Mouse (Mus musculus): ENCODE results near the gene Fmnl2. TPM values are rescaled to one million over a fixed set of nuclear protein-coding genes. Genes with fewer than 3 reads are reported as not detected.

Fmnl2 gene
- polyA plus RNA-seq, 1 experiment from 2014 or later = 1.8 TPM

DNA sequence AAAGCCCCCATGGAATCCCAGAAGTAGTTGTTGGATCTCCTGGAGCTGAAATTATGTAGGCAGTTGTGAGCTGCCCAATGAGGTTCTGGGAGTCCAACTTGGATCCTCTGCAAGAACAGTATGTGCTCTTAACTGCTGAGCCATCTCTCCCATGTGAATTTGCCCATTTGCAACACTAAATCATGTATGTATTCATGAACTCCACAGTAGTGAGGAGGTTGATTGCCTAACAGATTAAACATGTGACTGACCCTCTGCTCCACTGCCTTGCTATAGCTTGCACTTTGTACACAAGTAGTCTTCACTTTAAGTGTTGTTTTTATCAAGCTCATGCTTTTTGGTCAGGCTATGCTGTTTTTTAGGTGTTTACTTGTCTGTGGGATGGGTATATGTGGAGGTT is 17.1 kb downstream of the Fmnl2 start:
- Histone ChIP-seq H3K9me3 (ENCODE audit: control insufficient read depth, low read length) (no peaks in the 10 kb centered on the region), H3K4me1 (ENCODE audit: control insufficient read depth, insufficient read depth, low read length) (peaks cover 6% of the 10 kb centered on the region; the same call in 1 of the 2 replicates), H3K27me3 (replicated peaks; ENCODE audit: control insufficient read depth, insufficient read depth, low read length) (no peaks in the 10 kb centered on the region), H3K36me3 (ENCODE audit: control insufficient read depth, insufficient read depth, low read length) (no peaks in the 10 kb centered on the region), H3K9ac (ENCODE audit: low read depth, low read length) (no peak overlapping the region), H3K4me3 (ENCODE audit: low read length) (no peak overlapping the region), H3K4me2 (ENCODE audit: low read depth, low read length) (no peak overlapping the region), H3K27ac (ENCODE audit: low read length) (no peak overlapping the region)
- no peak for ATAC-seq

DNA sequence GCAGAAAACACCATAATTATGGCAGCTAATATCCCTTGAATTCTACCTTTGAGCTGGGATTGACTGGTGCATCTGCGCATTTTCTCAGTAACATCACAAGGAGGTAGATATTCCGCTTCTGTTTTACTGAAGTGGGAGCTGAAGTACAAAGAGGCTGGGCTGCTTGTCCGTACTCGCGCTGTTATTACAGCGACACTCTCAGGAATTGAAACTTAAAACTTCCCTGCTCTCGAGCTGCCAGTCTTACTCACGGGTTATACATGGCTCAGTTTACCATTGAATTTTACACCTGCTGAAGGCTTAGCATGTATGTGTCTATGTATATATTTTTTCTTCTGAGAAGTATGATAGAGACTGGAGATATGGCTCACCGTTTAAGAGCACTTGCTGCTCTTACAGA is 18.1 kb downstream of the Fmnl2 start:
- no peaks in the 10 kb centered on the region for H3K9me3 ChIP-seq (ENCODE audit: control insufficient read depth, low read length)
- H3K4me2 ChIP-seq (ENCODE audit: low read depth, low read length) = no peak overlapping the region
- H3K4me1 ChIP-seq (ENCODE audit: control insufficient read depth, insufficient read depth, low read length) = peaks cover 6% of the 10 kb centered on the region; the same call in 1 of the 2 replicates
- H3K36me3 ChIP-seq (ENCODE audit: control insufficient read depth, insufficient read depth, low read length) = no peaks in the 10 kb centered on the region
- H3K9ac ChIP-seq (ENCODE audit: low read depth, low read length) = no peak overlapping the region
- H3K27ac ChIP-seq (ENCODE audit: low read length) = no peak overlapping the region
- H3K4me3 ChIP-seq (ENCODE audit: low read length) = no peak overlapping the region
- WGBS = 89% methylated on average over 9 of the region's 9 CpGs
- ATAC-seq = no peak
- no peaks in the 10 kb centered on the region for H3K27me3 ChIP-seq (replicated peaks; ENCODE audit: control insufficient read depth, insufficient read depth, low read length)

DNA sequence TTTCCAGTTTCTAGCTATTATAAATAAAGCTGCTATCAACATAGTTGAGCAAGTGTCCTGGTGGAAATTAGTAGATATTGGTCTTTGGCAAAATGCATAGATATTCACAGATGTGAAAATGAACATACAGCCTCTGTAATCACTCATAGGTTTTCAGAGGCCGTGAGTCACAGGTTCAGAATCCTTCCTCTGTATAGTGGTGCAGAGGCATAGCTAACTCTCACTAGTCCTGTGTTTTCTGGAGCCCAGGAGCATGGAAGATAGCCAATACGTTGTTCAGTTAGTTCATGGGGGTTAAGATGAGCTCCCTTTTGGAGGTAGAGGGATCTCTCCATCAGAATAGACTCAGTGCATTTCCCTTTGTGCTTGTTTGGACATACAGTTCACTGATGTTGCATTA is 25.7 kb downstream of the Fmnl2 start:
- Histone ChIP-seq H3K27me3 (replicated peaks; ENCODE audit: control insufficient read depth, insufficient read depth, low read length) (no peaks in the 10 kb centered on the region), H3K27ac (ENCODE audit: low read length) (no peak overlapping the region), H3K4me2 (ENCODE audit: low read depth, low read length) (no peak overlapping the region), H3K4me3 (ENCODE audit: low read length) (no peak overlapping the region), H3K9me3 (ENCODE audit: control insufficient read depth, low read length) (no peaks in the 10 kb centered on the region), H3K4me1 (ENCODE audit: control insufficient read depth, insufficient read depth, low read length) (peaks cover 4% of the 10 kb centered on the region; the same call in 1 of the 2 replicates), H3K9ac (ENCODE audit: low read depth, low read length) (no peak overlapping the region), H3K36me3 (ENCODE audit: control insufficient read depth, insufficient read depth, low read length) (no peaks in the 10 kb centered on the region)
- no peak for ATAC-seq
- WGBS = 86% methylated on average over 2 of the region's 2 CpGs

DNA sequence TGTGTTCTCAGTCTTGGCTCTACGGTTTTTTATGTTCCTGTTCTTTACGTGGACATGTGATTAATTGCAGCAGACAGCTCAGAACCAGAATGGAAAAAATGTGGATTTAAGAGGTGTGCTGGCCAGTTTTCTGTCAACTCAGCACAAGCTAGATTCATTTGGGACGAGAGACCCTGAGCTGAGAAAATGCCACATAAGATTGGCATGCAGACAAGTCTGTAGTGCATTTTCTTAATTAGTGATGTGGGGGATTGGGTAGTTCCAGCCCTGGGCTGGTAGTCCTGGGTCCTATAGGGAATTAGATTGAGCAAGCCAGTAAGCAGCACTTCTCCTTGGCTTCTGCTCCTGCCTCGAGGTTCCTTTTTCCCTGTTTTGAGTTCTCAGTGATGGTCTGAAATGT is 26.4 kb downstream of the Fmnl2 start:
- no peak for ATAC-seq
- H3K27me3 ChIP-seq (replicated peaks; ENCODE audit: control insufficient read depth, insufficient read depth, low read length) = no peaks in the 10 kb centered on the region
- no peaks in the 10 kb centered on the region for H3K9me3 ChIP-seq (ENCODE audit: control insufficient read depth, low read length)
- H3K4me2 ChIP-seq (ENCODE audit: low read depth, low read length) = no peak overlapping the region
- H3K4me1 ChIP-seq (ENCODE audit: control insufficient read depth, insufficient read depth, low read length) = peaks cover 4% of the 10 kb centered on the region; the same call in 1 of the 2 replicates
- no peak overlapping the region for H3K4me3 ChIP-seq (ENCODE audit: low read length)
- H3K27ac ChIP-seq (ENCODE audit: low read length) = no peak overlapping the region
- no peaks in the 10 kb centered on the region for H3K36me3 ChIP-seq (ENCODE audit: control insufficient read depth, insufficient read depth, low read length)
- 65% methylated on average over 4 of the region's 4 CpGs for WGBS
- H3K9ac ChIP-seq (ENCODE audit: low read depth, low read length) = no peak overlapping the region

DNA sequence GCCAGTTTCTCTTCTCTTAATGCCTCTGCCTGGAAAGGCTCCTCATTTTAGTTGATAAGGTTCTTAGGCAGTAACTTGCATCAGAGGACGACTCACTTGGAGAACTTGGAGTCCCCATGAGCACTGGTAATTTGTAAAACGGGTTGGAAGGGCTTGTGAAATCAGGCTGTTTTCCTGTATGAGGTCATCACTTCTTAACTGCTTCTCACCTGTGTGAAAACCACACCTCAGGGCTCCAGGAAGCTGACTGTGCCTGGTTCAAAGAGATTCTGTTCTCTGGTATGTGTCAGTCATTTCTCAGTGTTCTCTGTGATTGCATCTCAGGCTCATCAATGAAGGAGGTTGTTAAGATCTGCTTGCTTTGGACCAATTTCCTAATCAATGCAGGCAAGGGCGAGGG is 27.4 kb downstream of the Fmnl2 start:
- Histone ChIP-seq H3K9me3 (ENCODE audit: control insufficient read depth, low read length) (no peaks in the 10 kb centered on the region), H3K9ac (ENCODE audit: low read depth, low read length) (no peak overlapping the region), H3K27me3 (replicated peaks; ENCODE audit: control insufficient read depth, insufficient read depth, low read length) (no peaks in the 10 kb centered on the region), H3K4me3 (ENCODE audit: low read length) (no peak overlapping the region), H3K27ac (ENCODE audit: low read length) (no peak overlapping the region), H3K4me1 (ENCODE audit: control insufficient read depth, insufficient read depth, low read length) (peaks cover 4% of the 10 kb centered on the region; the same call in 1 of the 2 replicates), H3K36me3 (ENCODE audit: control insufficient read depth, insufficient read depth, low read length) (no peaks in the 10 kb centered on the region), H3K4me2 (ENCODE audit: low read depth, low read length) (no peak overlapping the region)
- WGBS = 53% methylated on average over 3 of the region's 3 CpGs
- ATAC-seq = 0 out of 2 replicates have a peak, but pooled peaks have one; percentile 40

DNA sequence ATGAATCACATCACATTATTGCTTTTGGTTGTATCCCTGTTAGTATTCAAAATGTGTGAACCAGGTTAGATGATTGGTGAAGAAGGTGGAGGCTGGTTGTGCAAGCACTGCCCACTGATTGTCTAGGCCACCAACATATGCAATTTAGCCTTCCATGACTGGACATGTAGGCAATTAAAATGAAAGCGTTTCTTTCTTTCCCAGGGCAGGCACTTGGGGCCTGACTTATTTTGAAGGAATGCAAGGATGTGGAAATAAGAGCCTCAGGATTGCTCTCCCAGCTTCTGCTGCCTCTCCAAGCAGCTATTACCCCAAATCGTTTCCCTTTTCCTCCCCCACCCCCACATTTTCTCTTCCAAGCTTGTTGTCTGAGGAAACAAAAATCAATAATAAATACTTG is 29.6 kb downstream of the Fmnl2 start:
- no peaks in the 10 kb centered on the region for H3K27me3 ChIP-seq (replicated peaks; ENCODE audit: control insufficient read depth, insufficient read depth, low read length)
- WGBS = 65% methylated on average over 2 of the region's 2 CpGs
- ATAC-seq = no peak
- H3K4me3 ChIP-seq (ENCODE audit: low read length) = no peak overlapping the region
- no peaks in the 10 kb centered on the region for H3K36me3 ChIP-seq (ENCODE audit: control insufficient read depth, insufficient read depth, low read length)
- H3K4me1 ChIP-seq (ENCODE audit: control insufficient read depth, insufficient read depth, low read length) = peaks cover 4% of the 10 kb centered on the region; the same call in 1 of the 2 replicates
- no peak overlapping the region for H3K27ac ChIP-seq (ENCODE audit: low read length)
- no peaks in the 10 kb centered on the region for H3K9me3 ChIP-seq (ENCODE audit: control insufficient read depth, low read length)
- no peak overlapping the region for H3K9ac ChIP-seq (ENCODE audit: low read depth, low read length)
- no peak overlapping the region for H3K4me2 ChIP-seq (ENCODE audit: low read depth, low read length)

DNA sequence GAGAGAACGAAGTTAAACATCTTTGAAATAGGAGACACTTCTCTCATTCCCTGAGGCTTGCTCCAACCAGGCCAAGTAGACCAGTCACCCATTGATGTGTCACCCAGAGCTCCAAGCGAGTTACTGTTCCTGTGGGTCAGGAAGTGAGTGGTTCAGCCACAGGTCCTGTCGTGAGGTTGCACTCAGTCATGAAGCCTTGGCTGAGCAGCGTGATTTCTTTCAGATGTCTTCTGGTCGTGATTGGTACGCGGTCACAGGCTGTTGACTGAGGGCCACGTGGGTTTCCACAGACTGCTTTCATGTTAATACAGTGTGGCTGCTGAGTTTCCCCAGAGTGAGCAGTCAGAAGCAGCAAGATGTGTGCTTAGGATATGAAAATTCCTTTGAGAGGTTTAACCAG is 33.5 kb downstream of the Fmnl2 start:
- Histone ChIP-seq H3K4me3 (ENCODE audit: low read length) (no peak overlapping the region), H3K4me2 (ENCODE audit: low read depth, low read length) (no peak overlapping the region), H3K36me3 (ENCODE audit: control insufficient read depth, insufficient read depth, low read length) (no peaks in the 10 kb centered on the region), H3K9me3 (ENCODE audit: control insufficient read depth, low read length) (no peaks in the 10 kb centered on the region), H3K27ac (ENCODE audit: low read length) (no peak overlapping the region), H3K4me1 (ENCODE audit: control insufficient read depth, insufficient read depth, low read length) (0 out of 2 replicates have a peak, but pooled peaks cover 6% of the 10 kb centered on the region), H3K9ac (ENCODE audit: low read depth, low read length) (no peak overlapping the region), H3K27me3 (replicated peaks; ENCODE audit: control insufficient read depth, insufficient read depth, low read length) (no peaks in the 10 kb centered on the region)
- ATAC-seq = no peak
- 72% methylated on average over 8 of the region's 8 CpGs for WGBS

DNA sequence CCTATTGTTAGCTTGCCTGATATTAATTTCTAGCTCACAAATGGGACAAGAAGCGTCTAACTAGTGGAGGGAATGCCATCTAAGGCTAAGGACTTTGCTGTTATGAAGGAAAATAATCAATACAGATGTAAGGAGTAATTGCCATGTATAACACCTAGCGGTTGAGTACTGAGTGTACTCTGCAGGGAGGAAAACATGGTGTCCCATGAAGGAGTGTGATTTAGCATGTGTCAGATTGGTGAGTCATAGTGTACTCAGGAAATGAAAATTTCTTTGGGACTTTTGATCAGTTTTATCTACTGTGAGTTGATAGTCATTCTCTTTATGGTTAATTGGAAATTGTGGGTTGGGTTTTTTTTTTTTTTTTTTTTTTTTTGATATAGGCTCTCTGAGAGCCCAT is 34.1 kb downstream of the Fmnl2 start:
- WGBS = 92% methylated on average over 2 of the region's 2 CpGs
- no peak overlapping the region for H3K9ac ChIP-seq (ENCODE audit: low read depth, low read length)
- 0 out of 2 replicates have a peak, but pooled peaks cover 6% of the 10 kb centered on the region for H3K4me1 ChIP-seq (ENCODE audit: control insufficient read depth, insufficient read depth, low read length)
- no peak overlapping the region for H3K27ac ChIP-seq (ENCODE audit: low read length)
- H3K4me3 ChIP-seq (ENCODE audit: low read length) = no peak overlapping the region
- H3K27me3 ChIP-seq (replicated peaks; ENCODE audit: control insufficient read depth, insufficient read depth, low read length) = no peaks in the 10 kb centered on the region
- no peaks in the 10 kb centered on the region for H3K36me3 ChIP-seq (ENCODE audit: control insufficient read depth, insufficient read depth, low read length)
- H3K9me3 ChIP-seq (ENCODE audit: control insufficient read depth, low read length) = no peaks in the 10 kb centered on the region
- H3K4me2 ChIP-seq (ENCODE audit: low read depth, low read length) = no peak overlapping the region
- no peak for ATAC-seq

DNA sequence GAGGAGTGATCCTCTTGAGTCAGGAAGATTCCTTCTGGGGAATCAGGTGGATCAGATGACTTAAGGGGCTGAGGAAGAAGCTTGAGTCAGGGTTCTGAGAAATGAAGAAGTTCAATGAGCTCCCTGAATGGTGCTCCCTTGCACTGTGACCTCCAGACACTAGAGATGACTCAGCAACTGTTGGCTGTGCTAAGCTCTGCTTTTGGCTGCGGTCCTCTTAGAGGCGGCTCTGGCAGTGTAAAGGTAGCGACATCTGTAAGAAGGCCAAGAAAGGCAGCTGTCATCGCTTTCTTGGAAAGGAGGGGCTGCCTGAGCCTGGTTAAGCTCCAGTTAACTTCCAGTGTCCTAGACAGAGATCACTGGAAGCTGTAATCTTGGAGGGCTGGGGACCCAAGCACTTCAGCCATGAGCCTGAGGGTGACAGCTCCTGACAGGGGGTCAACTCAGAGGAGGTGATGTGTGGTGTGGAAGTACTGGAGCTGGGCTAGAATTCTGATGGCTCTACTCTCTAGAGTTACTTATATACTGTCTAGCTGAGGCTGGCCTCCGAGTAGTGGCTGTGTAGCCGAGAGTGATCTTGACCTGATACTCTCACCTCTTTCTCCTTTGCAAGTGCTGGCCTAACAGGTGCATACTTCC is 37.4 kb downstream of the Fmnl2 start:
- H3K4me2 ChIP-seq (ENCODE audit: low read depth, low read length) = no peak overlapping the region
- peak; percentile 64 for ATAC-seq
- no peaks in the 10 kb centered on the region for H3K27me3 ChIP-seq (replicated peaks; ENCODE audit: control insufficient read depth, insufficient read depth, low read length)
- no peak overlapping the region for H3K9ac ChIP-seq (ENCODE audit: low read depth, low read length)
- no peak overlapping the region for H3K27ac ChIP-seq (ENCODE audit: low read length)
- no peak overlapping the region for H3K4me3 ChIP-seq (ENCODE audit: low read length)
- 74% methylated on average over 6 of the region's 6 CpGs for WGBS
- 0 out of 2 replicates have a peak, but pooled peaks cover 6% of the 10 kb centered on the region for H3K4me1 ChIP-seq (ENCODE audit: control insufficient read depth, insufficient read depth, low read length)
- no peaks in the 10 kb centered on the region for H3K36me3 ChIP-seq (ENCODE audit: control insufficient read depth, insufficient read depth, low read length)
- H3K9me3 ChIP-seq (ENCODE audit: control insufficient read depth, low read length) = no peaks in the 10 kb centered on the region

DNA sequence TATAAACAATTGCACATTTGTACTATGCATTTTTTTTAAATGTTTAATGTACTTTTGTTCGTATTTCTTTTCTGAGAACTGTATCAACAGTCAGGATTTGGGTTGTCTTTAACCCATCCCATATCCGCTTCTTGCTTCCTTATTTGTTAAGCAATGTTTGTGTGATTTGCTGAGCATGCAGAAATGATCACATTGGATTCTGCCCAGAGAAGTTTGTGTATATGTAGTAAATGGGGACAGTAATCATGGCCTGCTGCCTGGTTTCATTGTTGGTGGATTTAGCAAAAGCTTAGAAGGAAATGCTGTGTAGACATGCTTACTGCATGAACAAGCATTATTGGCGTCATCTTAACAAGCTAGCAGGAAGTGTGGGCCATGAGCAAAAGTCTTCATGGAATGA is 39.3 kb downstream of the Fmnl2 start:
- 0 out of 2 replicates have a peak, but pooled peaks have one; percentile 31 for ATAC-seq
- Histone ChIP-seq H3K27ac (ENCODE audit: low read length) (no peak overlapping the region), H3K36me3 (ENCODE audit: control insufficient read depth, insufficient read depth, low read length) (no peaks in the 10 kb centered on the region), H3K4me2 (ENCODE audit: low read depth, low read length) (no peak overlapping the region), H3K4me1 (ENCODE audit: control insufficient read depth, insufficient read depth, low read length) (0 out of 2 replicates have a peak, but pooled peaks cover 6% of the 10 kb centered on the region), H3K9me3 (ENCODE audit: control insufficient read depth, low read length) (no peaks in the 10 kb centered on the region), H3K4me3 (ENCODE audit: low read length) (no peak overlapping the region), H3K27me3 (replicated peaks; ENCODE audit: control insufficient read depth, insufficient read depth, low read length) (no peaks in the 10 kb centered on the region), H3K9ac (ENCODE audit: low read depth, low read length) (no peak overlapping the region)
- 67% methylated on average over 3 of the region's 3 CpGs for WGBS
